Mouse (Mus musculus): ENCODE data around the gene Bzw1.

Gene Bzw1

DNA sequence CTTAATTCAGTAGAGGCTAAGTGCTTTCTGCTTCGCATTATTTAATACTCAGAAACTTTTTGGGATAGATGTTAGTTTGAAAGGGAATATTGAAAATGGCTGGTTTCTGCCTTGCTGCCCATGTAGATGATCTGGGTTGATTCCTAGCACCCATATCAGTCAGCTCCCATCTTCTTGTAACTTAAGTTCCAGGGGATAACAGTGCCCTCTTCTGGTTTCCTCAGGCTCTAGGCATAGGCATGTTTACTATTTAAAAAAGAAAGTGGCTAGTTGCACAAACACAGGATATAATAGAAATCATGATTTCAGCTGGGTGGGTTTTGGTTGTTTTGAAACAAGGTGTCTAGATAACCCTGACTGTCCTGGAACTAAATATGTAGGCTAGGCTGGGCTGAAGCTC lies 3.5 kb downstream of the Bzw1 start:
- no peak for DNase-seq (ENCODE audit: low read depth in 2 of 2, low spot score in 2 of 2)

DNA sequence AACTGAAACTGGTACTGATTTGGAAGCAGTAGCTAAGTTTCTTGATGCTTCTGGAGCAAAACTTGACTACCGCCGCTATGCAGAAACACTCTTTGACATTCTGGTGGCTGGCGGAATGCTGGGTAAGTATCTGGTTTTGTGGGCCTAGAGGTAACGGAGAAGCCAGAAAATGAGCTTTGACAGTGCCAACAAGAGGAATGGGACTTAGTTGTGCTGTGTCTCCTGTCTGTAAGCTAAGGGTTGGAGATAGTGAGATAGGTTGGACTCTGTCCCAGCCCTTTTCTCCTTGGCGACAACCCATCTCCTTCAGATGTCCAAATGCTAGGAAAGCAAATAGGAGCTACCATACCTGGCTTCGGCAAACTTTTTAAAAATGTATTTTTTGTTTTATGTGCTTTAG lies 5.0 kb downstream of the Bzw1 start:
- DNase-seq (ENCODE audit: low read depth in 2 of 2, low spot score in 2 of 2), result no peak

DNA sequence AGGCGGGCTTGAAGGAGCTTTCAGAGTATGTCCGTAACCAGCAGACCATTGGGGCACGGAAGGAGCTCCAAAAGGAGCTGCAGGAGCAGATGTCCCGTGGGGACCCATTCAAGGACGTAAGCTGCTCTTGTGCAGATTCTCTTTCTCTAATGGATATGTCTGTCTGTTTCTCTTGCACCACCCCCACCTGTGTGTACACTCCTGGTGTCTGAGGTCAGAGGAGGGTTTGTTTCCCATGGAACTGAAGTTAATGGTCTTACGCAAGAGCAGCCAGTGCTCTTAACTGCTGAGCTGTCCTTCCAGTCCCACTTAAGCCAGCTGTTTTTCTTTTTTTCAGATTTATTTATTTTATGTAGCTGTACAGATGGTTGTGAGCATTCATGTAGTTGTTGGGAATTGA lies 8.7 kb downstream of the Bzw1 start:
- no peak for DNase-seq (ENCODE audit: low read depth in 2 of 2, low spot score in 2 of 2)

DNA sequence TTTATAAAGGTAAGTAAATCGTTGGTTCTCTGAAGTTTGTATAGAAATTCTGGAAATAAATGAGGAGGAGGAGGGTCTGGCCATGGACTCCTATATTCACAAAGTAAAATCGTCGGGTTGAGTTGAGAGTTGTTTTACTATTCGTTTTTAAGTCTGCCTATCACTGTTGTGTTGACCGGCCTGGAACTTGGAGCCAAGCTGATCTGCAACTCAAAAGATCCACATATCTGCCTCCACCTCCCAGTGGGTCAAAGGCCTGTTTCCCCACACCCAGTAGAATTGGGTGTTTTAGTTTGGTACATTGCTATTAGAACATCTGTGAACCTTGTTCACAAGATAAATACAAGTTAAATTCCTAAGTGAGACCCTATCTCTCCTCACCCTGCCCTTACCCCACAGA lies 11.0 kb downstream of the Bzw1 start:
- no peak for DNase-seq (ENCODE audit: low read depth in 2 of 2, low spot score in 2 of 2)

DNA sequence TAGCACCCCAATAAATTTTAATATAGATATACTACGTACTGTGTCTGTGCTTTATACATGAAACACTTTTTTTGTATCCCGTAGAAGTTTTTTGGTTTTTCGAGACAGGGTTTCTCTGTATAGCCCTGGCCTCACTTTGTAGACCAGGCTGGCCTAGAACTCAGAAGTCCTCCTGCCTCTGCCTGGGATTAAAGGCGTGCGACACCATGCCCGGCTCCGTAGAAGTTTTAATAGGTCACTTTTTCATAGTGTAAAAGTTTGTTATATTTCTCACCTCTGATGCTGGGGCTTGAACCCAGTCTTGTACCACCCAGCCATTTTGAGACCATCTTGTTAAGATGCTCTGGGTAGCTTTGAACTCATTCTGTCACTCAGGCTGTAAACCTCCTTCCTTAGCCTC lies 14.6 kb downstream of the Bzw1 start:
- DNase-seq (ENCODE audit: low read depth in 2 of 2, low spot score in 2 of 2), result no peak

DNA sequence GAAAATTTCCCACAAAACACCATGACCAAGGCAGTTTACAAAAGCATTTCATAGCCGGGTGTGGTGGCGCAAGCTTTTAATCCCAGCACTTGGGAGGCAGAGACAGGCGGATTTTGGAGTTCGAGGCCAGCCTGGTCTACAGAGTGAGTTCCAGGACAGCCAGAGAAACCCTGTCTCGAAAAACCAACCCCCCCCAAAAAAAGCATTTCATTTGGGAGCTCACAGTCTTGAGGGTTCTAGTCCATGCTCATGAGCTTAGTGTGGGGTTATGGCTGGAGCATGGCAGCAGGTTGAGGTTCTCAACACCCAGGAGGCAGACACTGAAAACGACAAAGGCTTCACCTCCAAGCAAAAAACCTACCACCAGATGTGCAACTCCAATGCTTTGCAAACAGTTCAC lies 15.4 kb downstream of the Bzw1 start:
- no peak for DNase-seq (ENCODE audit: low read depth in 2 of 2, low spot score in 2 of 2)

DNA sequence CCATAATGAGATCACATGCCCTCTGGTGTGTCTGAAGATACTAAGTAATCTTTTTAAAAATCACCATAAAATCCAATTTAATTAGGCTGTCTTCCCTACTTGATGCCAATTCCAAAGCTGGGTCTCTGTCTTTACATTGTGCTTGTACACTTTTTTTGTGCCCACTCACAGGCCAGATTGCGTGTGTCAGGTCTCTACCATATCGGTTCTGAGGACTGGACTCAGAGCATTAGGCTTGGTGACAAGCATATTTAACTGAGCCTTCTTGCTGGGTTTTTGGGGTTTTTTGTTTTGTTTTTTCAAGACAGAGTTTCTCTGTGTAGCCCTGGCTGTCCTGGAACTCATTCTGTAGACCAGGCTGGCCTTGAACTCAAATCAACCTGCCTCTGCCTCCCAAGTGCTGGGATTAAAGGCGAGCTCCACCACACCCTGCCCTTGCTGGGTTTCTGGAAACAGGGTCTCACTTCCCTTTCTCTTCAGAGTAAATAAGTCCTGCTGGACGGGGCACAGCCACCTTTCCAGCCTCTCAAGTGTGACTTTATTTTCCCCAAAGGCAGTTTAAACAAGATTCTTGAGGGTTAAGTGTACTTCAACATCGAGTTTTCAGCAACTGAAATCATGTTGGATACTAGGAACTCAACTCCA lies 17.0 kb downstream of the Bzw1 start:
- no peak for DNase-seq (ENCODE audit: low read depth in 2 of 2, low spot score in 2 of 2)

DNA sequence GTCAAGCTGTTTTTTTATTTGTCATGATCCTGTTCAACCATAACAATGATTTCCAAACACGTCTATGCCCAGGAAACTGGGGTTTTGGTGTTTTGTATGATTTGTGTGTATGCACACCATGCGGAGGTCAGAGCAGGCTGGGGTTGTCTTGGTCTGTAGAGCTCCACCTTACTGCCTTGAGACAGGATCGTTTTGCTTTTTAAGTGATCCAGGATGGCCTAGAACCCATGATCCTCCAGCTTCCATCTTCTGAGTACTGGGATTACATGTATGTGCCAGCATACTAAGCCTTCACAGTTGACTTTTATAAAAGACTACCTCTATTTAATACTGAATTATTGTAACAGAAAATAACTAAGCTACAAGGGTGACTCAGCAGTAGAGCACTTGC lies 17.5 kb downstream of the Bzw1 start:
- DNase-seq (ENCODE audit: low read depth in 2 of 2, low spot score in 2 of 2), result no peak

DNA sequence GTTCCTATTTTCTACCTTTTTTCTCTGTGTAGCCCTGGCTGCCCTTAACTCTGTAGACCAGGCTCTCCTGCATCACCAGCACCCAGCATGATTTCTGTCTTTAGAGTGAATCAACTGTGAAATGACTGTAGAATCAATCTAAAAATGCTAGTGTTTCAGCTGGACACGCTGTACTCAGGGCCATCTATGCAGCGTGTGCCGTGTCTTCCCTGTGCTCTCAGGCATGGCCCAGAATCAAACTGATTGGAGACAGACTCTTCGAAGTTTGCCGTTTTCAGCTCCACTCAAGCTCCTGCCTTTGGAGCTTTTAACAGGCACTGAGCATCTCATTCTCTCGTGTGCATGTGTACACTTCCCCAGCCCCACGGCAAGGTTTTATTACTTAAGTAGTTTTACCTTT lies 18.1 kb downstream of the Bzw1 start:
- DNase-seq (ENCODE audit: low read depth in 2 of 2, low spot score in 2 of 2), result no peak

DNA sequence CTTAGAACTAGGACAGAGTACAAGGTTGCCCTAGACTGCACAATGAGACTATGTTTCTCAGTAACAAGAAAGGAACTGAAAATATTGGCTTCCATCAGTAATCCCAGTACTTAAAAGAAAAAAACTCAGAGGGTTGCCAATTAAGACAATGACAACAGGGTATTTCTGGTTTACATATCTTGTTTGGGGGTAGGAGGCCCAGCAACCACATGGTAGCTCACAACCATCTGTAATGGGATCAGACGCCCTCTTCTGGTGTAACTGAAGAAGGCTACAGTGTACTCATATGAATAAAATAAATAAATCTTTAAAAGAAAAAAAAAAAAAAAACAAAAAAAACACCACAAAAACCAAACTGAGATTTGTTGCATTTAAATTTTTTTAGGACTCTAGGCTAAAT lies 22.7 kb downstream of the Bzw1 start:
- DNase-seq (ENCODE audit: low read depth in 2 of 2, low spot score in 2 of 2), result no peak

DNA sequence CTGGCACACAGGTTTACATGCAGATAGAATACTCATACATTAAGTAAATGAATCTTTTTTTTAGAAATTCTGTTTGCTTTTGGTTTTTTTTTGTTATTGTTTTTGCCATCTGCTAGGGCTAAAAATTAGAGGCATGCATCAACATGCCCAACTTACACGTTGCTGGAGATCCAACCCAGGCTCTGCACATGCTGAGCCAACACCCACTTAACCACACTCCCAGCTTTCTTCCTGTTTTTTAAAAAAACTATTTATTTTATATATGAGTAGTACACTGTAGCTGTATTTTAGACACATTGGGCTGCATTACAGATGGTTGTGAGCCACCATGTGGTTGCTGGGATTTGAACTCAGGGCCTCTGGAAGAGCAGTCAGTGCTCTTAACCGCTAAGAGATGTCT lies 23.4 kb downstream of the Bzw1 start:
- no peak for DNase-seq (ENCODE audit: low read depth in 2 of 2, low spot score in 2 of 2)

DNA sequence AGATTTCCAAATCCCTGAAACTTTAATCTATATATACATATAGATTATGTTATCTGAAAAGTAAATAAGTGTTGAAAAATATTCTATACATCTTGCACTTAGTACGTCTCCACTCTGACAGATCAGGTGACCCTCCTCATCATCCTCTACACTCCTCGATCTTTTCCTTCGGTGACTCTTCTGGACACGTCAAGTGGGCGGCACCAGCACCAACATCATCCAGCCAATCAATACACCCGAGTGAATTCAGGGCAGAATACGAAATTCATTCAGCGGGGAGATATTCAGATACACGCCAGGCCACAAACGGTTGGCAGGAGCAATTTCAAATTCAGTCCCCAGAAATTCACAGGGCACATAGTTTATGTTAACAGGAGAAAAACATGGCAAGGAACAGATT lies 27.3 kb downstream of the Bzw1 start:
- DNase-seq (ENCODE audit: low read depth in 2 of 2, low spot score in 2 of 2), result no peak

DNA sequence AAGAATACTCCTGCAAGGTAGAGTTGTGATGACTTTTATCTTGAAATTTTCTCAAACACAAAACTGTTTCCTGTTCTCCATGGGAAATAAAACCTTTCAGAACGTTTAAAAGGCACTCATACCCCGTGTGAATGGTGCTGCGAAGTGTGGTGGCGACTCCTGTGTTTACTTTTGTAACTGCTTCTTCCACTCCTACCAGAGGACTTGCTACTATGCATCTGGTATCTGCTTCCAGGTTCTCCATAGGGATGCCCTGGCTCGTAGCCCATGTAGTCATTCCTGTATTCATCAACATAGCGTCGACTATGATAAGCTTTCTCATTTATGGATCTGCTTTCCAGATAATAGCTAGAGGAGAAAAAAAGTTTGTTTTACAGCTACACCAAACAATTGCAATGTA lies 28.3 kb downstream of the Bzw1 start:
- no peak for DNase-seq (ENCODE audit: low read depth in 2 of 2, low spot score in 2 of 2)

DNA sequence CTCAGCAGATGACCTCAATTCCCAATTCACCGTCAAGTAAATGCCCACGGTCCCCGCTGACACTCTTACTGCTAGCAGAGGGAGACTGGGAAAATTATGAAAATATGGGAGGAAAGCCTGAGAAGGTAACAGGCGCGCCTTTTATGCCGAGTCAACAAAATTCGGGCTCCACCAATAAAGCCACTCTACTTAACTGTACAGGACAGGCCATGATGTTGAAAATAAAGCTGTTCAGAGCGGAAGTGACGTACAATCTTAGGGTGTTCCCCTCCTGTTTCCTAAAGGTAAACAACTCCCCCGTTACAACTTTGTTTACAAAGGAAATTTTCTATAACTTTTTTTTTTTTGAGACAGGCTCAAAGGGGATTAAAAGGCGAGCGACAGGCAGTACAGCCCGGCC lies 30.2 kb downstream of the Bzw1 start:
- peak; percentile 61 to 70 for DNase-seq (ENCODE audit: low read depth in 2 of 2, low spot score in 2 of 2)

DNA sequence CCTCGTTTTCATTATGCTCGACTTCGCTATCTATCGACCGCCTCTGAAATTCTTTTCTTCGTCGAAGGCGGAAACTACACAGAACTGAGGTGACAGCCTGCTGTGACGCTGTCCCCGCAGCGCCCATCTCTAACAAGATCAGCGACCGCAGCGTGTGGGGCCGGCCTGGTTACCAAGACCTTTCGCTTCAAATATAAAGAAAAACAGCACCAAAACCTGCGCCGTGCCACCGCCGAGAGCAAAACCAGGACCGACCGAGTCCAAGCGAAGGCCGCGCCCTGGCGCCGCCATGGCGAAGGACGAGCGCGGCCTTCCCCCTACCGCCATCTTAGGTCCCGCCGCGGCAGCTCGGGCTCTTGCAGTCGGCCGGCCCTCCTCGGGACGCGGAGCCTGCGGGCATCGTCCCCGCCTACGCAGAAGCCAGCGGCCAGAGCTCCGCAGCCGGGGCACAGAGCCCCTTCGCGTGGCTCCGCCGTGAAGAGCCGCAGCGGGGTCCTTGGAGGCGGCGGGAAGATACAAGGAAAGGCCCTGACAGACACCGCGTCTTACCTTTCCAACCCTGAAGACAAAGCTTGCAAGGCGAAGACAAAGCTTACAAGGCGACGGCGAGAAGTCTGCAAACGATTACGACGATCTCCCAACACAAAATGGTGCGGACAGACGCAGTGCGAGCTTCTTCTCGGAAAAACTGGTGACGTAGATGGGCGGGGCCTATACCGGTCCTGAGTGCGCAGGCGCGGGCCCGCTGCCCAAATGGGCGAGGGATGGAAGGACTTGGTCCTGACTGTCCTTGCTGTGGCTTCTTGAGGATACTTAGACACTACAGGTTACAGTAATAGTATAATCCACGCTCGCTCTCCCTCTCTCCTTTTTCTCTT lies 30.9 kb downstream of the Bzw1 start, which contains the start of gene Clk1:
TSS of gene Clk1 (minus strand) at position 696 of the 878 bp plus-strand sequence.
- peak; percentile 94 to 96 for DNase-seq (ENCODE audit: low read depth in 2 of 2, low spot score in 2 of 2)

DNA sequence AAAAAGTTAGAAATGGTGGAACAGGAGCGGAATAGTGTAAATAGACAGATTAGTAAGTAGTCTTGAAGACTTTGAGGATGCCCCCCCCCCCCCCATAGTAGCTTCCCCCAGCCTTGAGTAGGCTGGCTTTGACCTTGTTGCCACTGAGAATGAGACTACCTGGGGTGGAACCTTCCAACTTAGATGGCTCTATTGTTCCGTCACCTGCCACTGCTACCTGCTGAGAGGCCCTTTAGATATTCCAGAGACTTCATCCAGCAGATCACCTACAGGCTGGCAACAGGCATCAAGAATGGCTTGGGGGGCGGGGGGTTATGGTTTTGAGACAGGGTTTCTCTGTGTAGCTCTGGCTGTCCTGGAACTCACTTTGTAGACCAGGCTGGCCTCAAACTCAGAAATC lies 31.9 kb downstream of the Bzw1 start:
- no peak for DNase-seq (ENCODE audit: low read depth in 2 of 2, low spot score in 2 of 2)

DNA sequence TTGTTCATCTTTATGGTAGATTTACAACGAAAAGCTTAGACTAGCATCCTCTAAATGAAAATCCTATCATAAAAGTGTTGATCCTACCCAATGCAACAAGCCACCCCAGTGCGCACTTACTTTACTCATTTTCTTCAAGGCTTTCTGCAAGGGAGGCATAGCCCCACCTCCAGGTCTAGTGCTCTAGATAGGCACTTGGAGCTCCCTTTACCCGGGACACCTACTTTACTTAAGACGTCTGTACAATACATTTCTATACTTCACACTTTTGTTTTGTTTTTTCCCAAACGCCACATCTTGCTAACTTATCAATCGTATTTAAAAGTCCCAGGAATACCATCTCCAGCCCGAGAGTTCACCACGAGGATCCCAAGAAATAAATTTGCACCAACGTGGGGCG lies 52.0 kb downstream of the Bzw1 start:
- DNase-seq (ENCODE audit: low read depth in 2 of 2, low spot score in 2 of 2), result no peak

DNA sequence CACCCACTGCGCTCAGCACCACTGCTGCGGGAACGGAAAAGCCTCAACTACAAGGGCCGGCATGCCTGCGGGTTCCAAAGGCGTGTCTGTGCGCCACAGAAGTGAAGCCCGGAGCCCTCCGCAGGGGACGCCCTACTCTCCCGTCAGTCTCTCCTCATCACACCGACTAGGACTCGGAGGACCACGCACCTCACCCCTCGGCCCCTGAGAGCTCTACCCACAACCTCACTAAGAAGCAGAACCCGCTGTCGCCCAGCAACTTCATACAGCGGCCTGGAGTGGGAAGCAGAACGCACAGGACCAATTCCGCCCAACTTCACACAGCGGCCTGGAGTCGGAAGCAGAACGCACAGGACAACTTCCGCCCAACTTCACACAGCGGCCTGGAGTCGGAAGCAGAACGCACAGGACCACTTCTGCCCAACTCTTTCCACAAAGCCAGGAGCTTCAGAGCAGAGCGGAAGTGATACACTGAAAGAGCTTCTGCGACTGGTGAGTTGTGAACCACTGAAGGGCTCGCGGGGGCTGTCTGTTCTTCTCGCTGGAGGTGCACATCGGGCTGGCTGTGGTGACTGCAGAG lies 52.5 kb downstream of the Bzw1 start, which contains the start of the genes Nif3l1 and Ppil3:
TSS of gene Nif3l1 (plus strand) at position 9 of the 580 bp plus-strand sequence.
TSS of gene Ppil3 (minus strand) at position 344 of the 580 bp plus-strand sequence.
- DNase-seq (ENCODE audit: low read depth in 2 of 2, low spot score in 2 of 2), result peak; percentile 78 to 79

DNA sequence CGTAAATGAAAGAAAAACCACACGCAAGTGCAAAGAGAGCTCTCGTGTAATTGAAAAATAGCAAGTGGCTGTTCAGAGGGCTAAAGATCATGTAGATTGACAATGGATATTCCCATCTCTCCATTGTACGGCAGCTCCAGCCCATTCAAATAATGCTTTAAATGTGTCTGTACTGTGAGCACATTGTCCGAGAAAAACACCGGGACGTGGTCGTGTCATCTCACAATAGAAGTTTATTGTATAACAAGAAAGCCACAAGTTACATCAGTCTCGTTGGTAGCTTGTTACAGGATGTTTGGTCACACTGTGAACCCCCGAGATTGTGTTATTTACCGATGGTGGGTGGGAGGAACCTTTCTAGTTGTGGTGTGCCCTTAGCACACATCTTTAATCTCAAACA lies 53.2 kb downstream of the Bzw1 start:
- DNase-seq (ENCODE audit: low read depth in 2 of 2, low spot score in 2 of 2), result peak in 1 of 2 experiments; percentile 44

DNA sequence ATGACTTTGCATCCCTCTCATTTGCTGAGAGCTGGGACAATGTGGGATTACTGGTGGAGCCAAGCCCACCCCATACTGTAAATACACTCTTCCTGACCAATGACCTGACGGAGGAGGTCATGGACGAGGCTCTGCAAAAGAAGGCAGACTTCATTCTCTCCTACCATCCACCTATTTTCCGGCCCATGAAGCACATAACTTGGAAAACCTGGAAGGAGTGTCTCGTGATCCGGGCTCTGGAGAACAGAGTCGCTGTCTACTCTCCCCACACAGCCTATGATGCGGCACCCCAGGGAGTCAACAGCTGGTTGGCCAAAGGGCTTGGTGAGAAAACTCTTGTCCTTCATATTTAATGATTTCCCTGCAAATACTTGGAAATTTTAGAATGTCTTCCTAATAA lies 55.1 kb downstream of the Bzw1 start:
- DNase-seq (ENCODE audit: low read depth in 2 of 2, low spot score in 2 of 2), result no peak

DNA sequence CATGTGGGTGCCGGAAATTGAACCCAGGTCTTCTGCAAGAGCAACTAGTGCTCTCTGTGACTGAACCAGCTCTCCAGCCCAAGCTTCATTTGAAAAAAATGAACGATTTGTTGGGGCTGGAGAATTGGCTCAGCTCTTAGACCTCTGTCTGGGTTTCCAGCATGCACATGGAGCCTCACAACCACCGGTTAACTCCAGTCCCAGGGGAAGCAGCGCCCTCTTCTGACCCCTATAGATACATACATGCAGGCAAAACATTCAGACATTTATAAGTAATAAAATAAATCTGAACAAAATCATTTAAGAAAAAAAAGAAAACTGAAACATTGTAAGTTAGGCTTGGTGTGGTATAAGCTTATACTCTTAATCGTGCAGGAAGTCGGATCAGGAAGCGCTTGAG lies 55.7 kb downstream of the Bzw1 start:
- no peak for DNase-seq (ENCODE audit: low read depth in 2 of 2, low spot score in 2 of 2)

DNA sequence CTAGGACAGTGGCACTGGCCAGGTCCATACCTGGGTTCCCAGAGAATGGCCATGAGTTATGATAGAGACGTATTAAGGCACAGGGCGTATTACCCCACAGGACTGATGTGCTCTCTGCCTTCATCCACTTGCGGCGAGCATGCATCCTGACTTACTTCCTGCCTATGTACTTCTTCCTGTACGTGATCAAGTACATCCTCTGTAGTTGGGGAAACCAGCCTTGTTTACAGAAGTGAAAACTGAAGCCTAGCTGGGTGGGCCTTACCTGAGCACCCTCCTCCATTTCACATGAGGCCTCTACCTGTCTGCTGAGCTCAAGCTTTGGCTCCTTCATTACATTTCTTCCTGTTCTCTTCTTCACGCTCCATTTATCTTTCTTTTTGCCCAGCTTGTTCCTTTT lies 61.6 kb downstream of the Bzw1 start:
- peak; percentile 32 to 42 for DNase-seq (ENCODE audit: low read depth in 2 of 2, low spot score in 2 of 2)
